Mouse (Mus musculus): ENCODE measurements at regions not wholly inside any gene's neighbourhood (a gene's known extent, or its start where the extent isn't known, plus 50 kb on each side); places are given as distances from the start of the nearest gene placed in this dataset.

- in situ Hi-C loops (cut with MboI, MseI): loop anchor here (10.0 to 25.0 kb wide), 2 partner anchors 374 to 497 kb away; no protein-coding TSS in a partner anchor
Measured at GRCm38 (mm10) chr4:100037868-100038267, 57.7 kb upstream of the Ror1 start.

- in situ Hi-C loops (cut with MboI, MseI): loop anchor here (10.0 to 25.0 kb wide), 2 partner anchors 373 to 495 kb away; no protein-coding TSS in a partner anchor
Measured at GRCm38 (mm10) chr4:100039741-100040140, 55.9 kb upstream of the Ror1 start.

GRCm38 (mm10) chr4:100041982-100042381 lies 53.6 kb upstream of the Ror1 start:
- in situ Hi-C loops (cut with MboI, MseI): loop anchor here (25.0 kb wide), 1 partner anchor 370 kb away; no protein-coding TSS in a partner anchor

- in situ Hi-C loops (cut with MboI, MseI): loop anchor here (25.0 kb wide), 1 partner anchor 367 kb away; no protein-coding TSS in a partner anchor
Measured at GRCm38 (mm10) chr4:100045164-100045906, 50.3 kb upstream of the Ror1 start.

All from T-helper 2 cell (primary cell).